24 mouse cellular contexts compared by ENCODE assay signal in the genomic region with DNA sequence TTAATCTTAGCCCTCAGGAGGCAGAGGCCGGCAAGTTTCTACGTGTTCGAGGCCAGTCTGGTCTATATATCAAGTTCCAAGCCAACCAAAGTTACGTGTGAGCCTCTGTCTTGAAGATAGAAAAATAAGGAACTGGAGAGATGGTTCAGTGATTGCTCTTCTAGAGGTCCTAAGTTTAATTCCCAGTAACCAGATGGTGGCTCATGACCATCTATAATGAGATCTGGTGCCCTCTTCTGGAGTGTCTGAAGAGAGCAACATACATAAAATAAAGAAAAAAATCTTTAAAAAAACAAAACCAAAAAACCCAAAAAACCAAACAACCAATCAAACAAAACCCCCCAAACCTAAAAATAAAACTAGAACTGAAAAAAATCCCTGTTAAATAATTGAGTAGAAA. TPM values are rescaled to one million over a fixed set of nuclear protein-coding genes. Genes with fewer than 3 reads are reported as not detected.
DNase-seq lines count a peak whose midpoint lies in the region; ATAC-seq and TF ChIP-seq lines count a peak whose summit lies in the region.
"Had no signal": no experiment of that assay in that cellular context is flagged by ENCODE, and none has a peak within 500 bp of the region (broad histone marks: within the 10 kb centered on the region; RNA-seq: fewer than 3 reads in every experiment).

No protein-coding gene starts in this region.

- H3K27ac ChIP-seq in gastrocnemius, adult 2 months = no peak overlapping the region
- H3K27ac ChIP-seq in layer of hippocampus, adult 2 months = no peak overlapping the region
- H3K27ac ChIP-seq: forebrain, embryonic 10.5 days; hindbrain, embryonic 15.5 days; liver, embryonic 12.5 days; lung, embryonic 15.5 days; neural tube, embryonic 15.5 days had no signal

- intact Hi-C loops in gastrocnemius, adult 2 months (cut with DNase I) = no loop called here

- TF ChIP-seq CTCF in gastrocnemius, adult 2 months (IDR thresholded peaks at IDR 0.05) = peak; percentile 37
- TF ChIP-seq CTCF in layer of hippocampus, adult 2 months (conservative IDR thresholded peaks at IDR 0.05) = peak; percentile 59

- H3K4me3 ChIP-seq in gastrocnemius, adult 2 months = no peak overlapping the region
- H3K4me3 ChIP-seq in layer of hippocampus, adult 2 months = no peak overlapping the region
- H3K4me3 ChIP-seq: forebrain, embryonic 10.5 days; hindbrain, embryonic 15.5 days; liver, embryonic 12.5 days; lung, embryonic 15.5 days; neural tube, embryonic 15.5 days had no signal

- ATAC-seq in granulocyte monocyte progenitor cell, adult 5-6 weeks (replicated peaks; ENCODE audit: poor library complexity, severe bottlenecking) = peak; percentile 17
- ATAC-seq in inflammation-experienced regulatory T-cells, adult 6 months = no peak
- ATAC-seq: intestine, postnatal 0 days; liver, embryonic 12.5 days had no signal

- DNase-seq in gastrocnemius, adult 2 months = no peak
- DNase-seq in gastrocnemius, postnatal 25 days = no peak
- DNase-seq in layer of hippocampus, adult 2 months (ENCODE audit: low spot score in 2 of 2) = no peak
- no peak for DNase-seq in layer of hippocampus, postnatal 10 days (ENCODE audit: low spot score in 2 of 2)
- peak; percentile 51 for DNase-seq in 416B (ENCODE audit: low read depth)
- DNase-seq in cerebellum, adult 9-10 months = no peak
- DNase-seq: adrenal gland, postnatal 36 days; B cell, adult 2 months; cerebellum, adult 11-12 months; cerebellum, postnatal 36 days; gastrocnemius, postnatal 14 days; heart, postnatal 36 days; kidney, postnatal 14 days; midbrain, embryonic 14.5 days; thymus, adult 18-20 months; thymus, postnatal 4 days had no signal

RNA-seq across cellular contexts. Expression of a gene that starts 10.3 kb away (rescaled TPM):
- 1 to 10 TPM; 8.0 to 9.8 TPM for total RNA-seq in gastrocnemius, adult 2 months (2021)
- 1 to 10 TPM; 6.9 to 7.4 TPM for total RNA-seq in gastrocnemius, postnatal 25 days (2021)
- total RNA-seq in layer of hippocampus, adult 2 months (2021) = 10 to 100 TPM; 30.2 to 34.3 TPM
- total RNA-seq in layer of hippocampus, postnatal 10 days (2021) = 10 to 100 TPM; 31.5 to 31.8 TPM
- total RNA-seq in granulocyte monocyte progenitor cell, adult 5-6 weeks (2014; fragmentation: Nextera tagmentation) = 9.4 and 11.3 TPM in 2 replicates
- total RNA-seq in granulocyte monocyte progenitor cell, adult 5-6 weeks (2017) = 23.1 and 23.7 TPM in 2 replicates
- polyA plus RNA-seq in inflammation-experienced regulatory T-cells, adult 6 months (2017; shearing (Covaris generic)) = 10 to 100 TPM; 14.1 to 21.5 (median 19.0) TPM
